Mouse (Mus musculus): ENCODE results near the gene Fbxl7.

DNA sequence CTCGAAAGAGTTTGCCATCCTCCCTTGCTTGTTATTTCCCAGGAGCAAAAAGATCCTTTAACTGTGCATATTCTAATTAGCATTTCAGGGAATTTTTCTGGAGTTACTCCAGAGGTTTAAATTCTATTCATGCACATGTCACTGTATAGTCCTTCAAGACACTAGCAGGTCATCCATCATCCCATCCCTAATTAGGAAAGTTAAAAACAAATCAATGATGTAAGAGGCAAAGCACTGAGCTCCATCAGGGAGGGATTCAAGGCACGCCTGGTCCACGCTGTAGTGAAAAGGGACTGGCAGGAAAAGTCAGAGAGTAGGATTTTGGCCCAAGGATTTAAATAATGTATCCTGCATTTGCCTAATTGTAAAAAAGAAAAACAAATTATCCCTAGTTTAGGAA is 202.3 kb downstream of the Fbxl7 start:
- TF ChIP-seq POLR2A (IDR thresholded peaks at IDR 0.05; ENCODE audit: low read depth, low read length) (no peak), CTCF (conservative IDR thresholded peaks at IDR 0.05; ENCODE audit: insufficient read depth, insufficient read length, low read depth, low read length) (no peak)

Measured in kidney, adult 2 months (tissue).